Mouse (Mus musculus) bone marrow macrophage, adult 2 months (primary cell): Measurements from ENCODE around the gene Hras. TPM values are rescaled to one million over a fixed set of nuclear protein-coding genes. Genes with fewer than 3 reads are reported as not detected.

Experiments used
- H3K27ac ChIP-seq: 2 replicates; pipeline ENCODE4 v1.5.1; 2012; ENCODE audit warnings: low read depth, low read length; ENCODE audit not compliant: insufficient read depth
- H3K4me1 ChIP-seq: 2 replicates; pipeline ENCODE4 v1.6.1; 2012; ENCODE audit warnings: low read length; ENCODE audit not compliant: control insufficient read depth, insufficient read depth
- H3K4me3 ChIP-seq: 2 replicates; pipeline ENCODE4 v1.5.1; 2012; ENCODE audit warnings: mild to moderate bottlenecking, low read length, moderate library complexity; ENCODE audit not compliant: insufficient read depth
- CTCF ChIP-seq: IDR thresholded peaks from 2 replicates; pipeline ENCODE4 v1.5.1; 2012; ENCODE audit warnings: low read depth, mild to moderate bottlenecking, low read length, moderate library complexity
- POLR2A ChIP-seq: IDR thresholded peaks from 2 replicates; pipeline ENCODE4 v1.6.1; 2012; ENCODE audit warnings: mild to moderate bottlenecking, low read depth, low read length, borderline replicate concordance
- polyA plus RNA-seq: library from polyadenylated mRNA; stranded (reverse); fragments of >200 nt; gene quantifications from 2 replicates; pipeline ENCODE4 v1.2.4, GENCODE M21; 2012; ENCODE audit not compliant: missing spikeins, insufficient read depth, insufficient read length

The Hras gene
- polyA plus RNA-seq, 1 experiment, result 29.7 TPM

GRCm38 (mm10) chr7:141188733-141189132 lies 5.1 kb downstream of the Hras start:
- Histone ChIP-seq H3K4me3 (no peak overlapping the region), H3K27ac (no peak overlapping the region), H3K4me1 (peaks cover 4% of the 10 kb centered on the region)
- no peak for TF ChIP-seq CTCF
- no peak for TF ChIP-seq POLR2A

- H3K4me1 ChIP-seq, result peaks cover 4% of the 10 kb centered on the region
- no peak overlapping the region for H3K27ac ChIP-seq
- TF ChIP-seq POLR2A, result no peak
- no peak for TF ChIP-seq CTCF
- no peak overlapping the region for H3K4me3 ChIP-seq
Measured at GRCm38 (mm10) chr7:141188194-141188593, 5.6 kb downstream of the Hras start.

GRCm38 (mm10) chr7:141176173-141176572 lies 17.6 kb downstream of the Hras start:
- H3K4me3 ChIP-seq, result no peak overlapping the region
- TF ChIP-seq POLR2A (no peak), CTCF (peak; percentile 86)
- peaks cover 11% of the 10 kb centered on the region for H3K4me1 ChIP-seq
- no peak overlapping the region for H3K27ac ChIP-seq

GRCm38 (mm10) chr7:141175068-141175467 lies 18.7 kb downstream of the Hras start:
- TF ChIP-seq POLR2A (no peak), CTCF (no peak)
- H3K4me1 ChIP-seq, result peaks cover 20% of the 10 kb centered on the region
- H3K4me3 ChIP-seq, result no peak overlapping the region
- no peak overlapping the region for H3K27ac ChIP-seq

GRCm38 (mm10) chr7:141173323-141173850 lies 20.4 kb downstream of the Hras start:
- H3K27ac ChIP-seq, result peak overlapping the region; percentile 95
- TF ChIP-seq CTCF, result no peak
- no peak for TF ChIP-seq POLR2A

GRCm38 (mm10) chr7:141172116-141173006 lies 21.4 kb downstream of the Hras start, which contains the start of gene Rnh1:
Gene Rnh1 (minus strand): TSS chr7:141172857.
- H3K4me1 ChIP-seq, result peaks cover 34% of the 10 kb centered on the region
- TF ChIP-seq CTCF (no peak), POLR2A (no peak)
- H3K27ac ChIP-seq, result peak within 1 kb of the TSS; percentile 95
- peak within 1 kb of the TSS; percentile 76 for H3K4me3 ChIP-seq

More at GRCm38 (mm10) chr7:141173323-141173850, 20.4 kb downstream of the Hras start:
- peaks cover 34% of the 10 kb centered on the region for H3K4me1 ChIP-seq
- peak overlapping the region; percentile 76 for H3K4me3 ChIP-seq

- Histone ChIP-seq H3K27ac (peak overlapping the region; percentile 87), H3K4me1 (peaks cover 53% of the 10 kb centered on the region), H3K4me3 (no peak overlapping the region)
- no peak for TF ChIP-seq CTCF
- TF ChIP-seq POLR2A, result no peak
Measured at GRCm38 (mm10) chr7:141169866-141170265, 23.9 kb downstream of the Hras start.

- peaks cover 57% of the 10 kb centered on the region for H3K4me1 ChIP-seq
- H3K27ac ChIP-seq, result peak overlapping the region; percentile 87
- no peak for TF ChIP-seq CTCF
- TF ChIP-seq POLR2A, result no peak
- H3K4me3 ChIP-seq, result no peak overlapping the region
Measured at GRCm38 (mm10) chr7:141169300-141169699, 24.5 kb downstream of the Hras start.

GRCm38 (mm10) chr7:141168518-141168953 lies 25.3 kb downstream of the Hras start:
- peaks cover 62% of the 10 kb centered on the region for H3K4me1 ChIP-seq
- H3K4me3 ChIP-seq, result peak overlapping the region; percentile 73
- peak overlapping the region; percentile 87 for H3K27ac ChIP-seq
- TF ChIP-seq CTCF, result no peak
- no peak for TF ChIP-seq POLR2A

- peaks cover 61% of the 10 kb centered on the region for H3K4me1 ChIP-seq
- peak overlapping the region; percentile 73 for H3K4me3 ChIP-seq
- H3K27ac ChIP-seq, result peak overlapping the region; percentile 87
- TF ChIP-seq POLR2A (no peak), CTCF (no peak)
Measured at GRCm38 (mm10) chr7:141167901-141168517, 25.8 kb downstream of the Hras start.
